In the genomic region with DNA sequence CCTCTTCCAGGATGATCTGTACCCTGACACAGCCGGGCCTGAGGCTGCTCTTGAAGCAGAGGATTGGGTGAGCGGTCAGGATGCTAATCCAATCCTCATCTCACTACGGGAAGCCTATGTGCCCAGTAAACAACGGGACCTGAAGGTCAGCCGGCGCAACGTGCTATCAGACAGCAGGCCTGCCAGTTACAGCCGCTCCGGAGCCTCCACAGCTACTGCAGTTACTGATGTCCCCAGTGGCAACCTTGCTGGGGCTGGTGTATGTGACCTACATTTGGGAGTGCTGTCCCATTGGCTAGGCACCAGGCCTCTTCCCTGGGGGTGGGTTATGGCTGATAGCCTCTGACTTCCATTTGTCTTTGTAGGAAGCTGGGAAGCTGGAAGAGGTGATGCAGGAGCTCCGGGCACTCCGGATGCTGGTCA, we compare ENCODE assay signal across 10 mouse cellular contexts. TPM values are rescaled to one million over a fixed set of nuclear protein-coding genes. Genes with fewer than 3 reads are reported as not detected.
DNase-seq lines count a peak whose midpoint lies in the region; ATAC-seq and TF ChIP-seq lines count a peak whose summit lies in the region.
"Had no signal": no experiment of that assay in that cellular context is flagged by ENCODE, and none has a peak within 500 bp of the region (broad histone marks: within the 10 kb centered on the region; RNA-seq: fewer than 3 reads in every experiment).

A gene (plus strand): TSS at position 373 of the 423 bp plus-strand sequence.

- H3K27ac ChIP-seq in heart, embryonic 10.5 days: peak within 1 kb of the TSS; percentile 14; the same call in 1 of the 2 replicates
- H3K27ac ChIP-seq in heart, embryonic 12.5 days (ENCODE audit: poor library complexity, severe bottlenecking): no peak within 1 kb of the TSS
- H3K27ac ChIP-seq in hindbrain, postnatal 0 days: peak within 1 kb of the TSS; percentile 58; the same call in 1 of the 2 replicates
- H3K27ac ChIP-seq in forebrain, embryonic 11.5 days (ENCODE audit: low read depth, low read length): no peak within 1 kb of the TSS

- 68% methylated on average over 11 of the region's 11 CpGs for WGBS in heart, embryonic 10.5 days
- 52% methylated on average over 11 of the region's 11 CpGs for WGBS in heart, embryonic 12.5 days
- WGBS in hindbrain, postnatal 0 days: 68% methylated on average over 11 of the region's 11 CpGs
- 81% methylated on average over 11 of the region's 11 CpGs for WGBS in forebrain, embryonic 11.5 days

- H3K4me2 ChIP-seq in heart, embryonic 12.5 days: no peak within 1 kb of the TSS
- no peak within 1 kb of the TSS for H3K4me2 ChIP-seq in hindbrain, postnatal 0 days (ENCODE audit: low read depth, low read length)
- H3K4me2 ChIP-seq in forebrain, embryonic 11.5 days (ENCODE audit: low read depth, low read length, severe bottlenecking): no peak within 1 kb of the TSS

- H3K36me3 ChIP-seq in heart, embryonic 10.5 days: peaks cover 69% of the 10 kb centered on the region
- peaks cover 69% of the 10 kb centered on the region for H3K36me3 ChIP-seq in heart, embryonic 12.5 days
- H3K36me3 ChIP-seq in hindbrain, postnatal 0 days (ENCODE audit: insufficient read depth, low read length): peaks cover 19% of the 10 kb centered on the region; the same call in 1 of the 2 replicates
- H3K36me3 ChIP-seq in forebrain, embryonic 11.5 days (ENCODE audit: control insufficient read depth, insufficient read depth, low read length): peaks cover under 1% of the 10 kb centered on the region; the same call in 1 of the 2 replicates

- ATAC-seq in heart, embryonic 12.5 days (ENCODE audit: insufficient number of reproducible peaks, low FRiP score): no peak
- no peak for ATAC-seq in hindbrain, postnatal 0 days
- no peak for ATAC-seq in forebrain, embryonic 11.5 days (replicated peaks; ENCODE audit: low FRiP score)

- 0 out of 2 replicates have a peak within 1 kb of the TSS, but pooled peaks have one; percentile 10 for H3K4me3 ChIP-seq in heart, embryonic 10.5 days
- H3K4me3 ChIP-seq in heart, embryonic 12.5 days: no peak within 1 kb of the TSS
- H3K4me3 ChIP-seq in hindbrain, postnatal 0 days (ENCODE audit: low read length): no peak within 1 kb of the TSS
- H3K4me3 ChIP-seq in forebrain, embryonic 11.5 days (ENCODE audit: low read depth, low read length): no peak within 1 kb of the TSS

- no peak within 1 kb of the TSS for H3K9ac ChIP-seq in heart, embryonic 12.5 days
- H3K9ac ChIP-seq in hindbrain, postnatal 0 days (replicated peaks; ENCODE audit: low read length): no peak within 1 kb of the TSS
- no peak within 1 kb of the TSS for H3K9ac ChIP-seq in forebrain, embryonic 11.5 days (ENCODE audit: low read length)

- no peak for TF ChIP-seq CTCF in hindbrain, postnatal 0 days (IDR thresholded peaks at IDR 0.05; ENCODE audit: low read depth)

- no peak for DNase-seq in heart, embryonic 10.5 days (ENCODE audit: low spot score)
- DNase-seq in thymus, postnatal 4 days: peak; percentile 37
- no peak for DNase-seq in thymus, adult 18-20 months
- DNase-seq in hindbrain, postnatal 0 days (ENCODE audit: low spot score): peak; percentile 20
- DNase-seq in forebrain, embryonic 11.5 days (ENCODE audit: low spot score): no peak
- no peak for DNase-seq in gastrocnemius, postnatal 4 days (ENCODE audit: low spot score in 2 of 2)
- DNase-seq in natural killer cell, adult 2 months (ENCODE audit: low spot score in 2 of 2): no peak
- DNase-seq: embryo, embryonic 11 days; right cerebral cortex, postnatal 25 days had no signal

- no peaks in the 10 kb centered on the region for H3K27me3 ChIP-seq in heart, embryonic 10.5 days (ENCODE audit: insufficient read depth, poor library complexity, severe bottlenecking)
- H3K27me3 ChIP-seq in heart, embryonic 12.5 days (replicated peaks): no peaks in the 10 kb centered on the region
- H3K27me3 ChIP-seq in hindbrain, postnatal 0 days (ENCODE audit: insufficient read depth, low read length): no peaks in the 10 kb centered on the region
- no peaks in the 10 kb centered on the region for H3K27me3 ChIP-seq in forebrain, embryonic 11.5 days (ENCODE audit: control insufficient read depth, insufficient read depth, low read length)

- H3K9me3 ChIP-seq in heart, embryonic 10.5 days: no peaks in the 10 kb centered on the region
- no peaks in the 10 kb centered on the region for H3K9me3 ChIP-seq in heart, embryonic 12.5 days (replicated peaks)
- H3K9me3 ChIP-seq in hindbrain, postnatal 0 days (ENCODE audit: low read length): no peaks in the 10 kb centered on the region
- no peaks in the 10 kb centered on the region for H3K9me3 ChIP-seq in forebrain, embryonic 11.5 days (ENCODE audit: control insufficient read depth, low read length)

- H3K4me1 ChIP-seq in heart, embryonic 10.5 days: peaks cover 64% of the 10 kb centered on the region
- H3K4me1 ChIP-seq in heart, embryonic 12.5 days (replicated peaks): peaks cover 52% of the 10 kb centered on the region
- peaks cover 10% of the 10 kb centered on the region; the same call in 1 of the 2 replicates for H3K4me1 ChIP-seq in hindbrain, postnatal 0 days (ENCODE audit: insufficient read depth, low read length)
- H3K4me1 ChIP-seq in forebrain, embryonic 11.5 days (replicated peaks; ENCODE audit: control insufficient read depth, insufficient read depth, low read length): peaks cover 8% of the 10 kb centered on the region

RNA-seq across cellular contexts. Expression of the gene that starts here (rescaled TPM):
- 1.8 and 4.4 TPM in 2 replicates for polyA plus RNA-seq in heart, embryonic 10.5 days (2016; fragmentation: Nextera tagmentation; extraction: Ambion mirVana)
- 0.73 and 1.1 TPM in 2 replicates for polyA plus RNA-seq in heart, embryonic 12.5 days (2016; fragmentation: Nextera tagmentation; extraction: Ambion mirVana)
- 1.0 TPM in 1 of 2 replicates, not detected in the other for total RNA-seq in hindbrain, postnatal 0 days (2014; rRNA removed)
- 0.40 and 0.44 TPM in 2 replicates for polyA plus RNA-seq in hindbrain, postnatal 0 days (2015; fragmentation: Nextera tagmentation; extraction: Ambion mirVana)
- polyA plus RNA-seq in forebrain, embryonic 11.5 days (2014; fragmentation: Nextera tagmentation; extraction: Ambion mirVana): 0.52 and 0.96 TPM in 2 replicates
- total RNA-seq in gastrocnemius, postnatal 4 days (2021): 1 to 10 TPM; 1.9 to 2.2 TPM

Comparison
In these comparisons a context has a peak if more than half of its experiments do, and no peak if none do; other contexts are left out.
1. DNase-seq: peak in thymus, postnatal 4 days (single experiment) and hindbrain, postnatal 0 days (single experiment); none in heart, embryonic 10.5 days (single experiment), thymus, adult 18-20 months (0 of 2), forebrain, embryonic 11.5 days (single experiment), gastrocnemius, postnatal 4 days (0 of 2) and natural killer cell, adult 2 months (0 of 2).
2. H3K27ac ChIP-seq: peak in heart, embryonic 10.5 days (single experiment) and hindbrain, postnatal 0 days (single experiment); none in heart, embryonic 12.5 days (single experiment) and forebrain, embryonic 11.5 days (single experiment).